Mouse (Mus musculus) hindbrain, embryonic 16.5 days (tissue): ENCODE data around the gene Them7. TPM values are rescaled to one million over a fixed set of nuclear protein-coding genes. Genes with fewer than 3 reads are reported as not detected.

Experiments
- ATAC-seq: fragments of 200-750 bp; cut with Nextera tagmentation; 2 replicates; pipeline ENCODE4 v1.8.0; 2017; ENCODE audit warnings: moderate TSS enrichment, moderate library complexity
- H3K27ac ChIP-seq: fragments of 300-500 bp; sonication (generic); 2 replicates; pipeline ENCODE4 v1.5.1; 2014; ENCODE audit warnings: low read depth, mild to moderate bottlenecking, control low read depth, low read length, moderate library complexity
- H3K27me3 ChIP-seq: fragments of 300-500 bp; sonication (generic); replicated peaks from 2 replicates; pipeline ENCODE4 v1.6.1; 2014; ENCODE audit warnings: low read length; ENCODE audit not compliant: control insufficient read depth, insufficient read depth
- H3K36me3 ChIP-seq: fragments of 300-500 bp; sonication (generic); 2 replicates; pipeline ENCODE4 v1.6.1; 2014; ENCODE audit warnings: mild to moderate bottlenecking, low read length, moderate library complexity, mixed read lengths; ENCODE audit not compliant: control insufficient read depth, insufficient read depth
- H3K4me1 ChIP-seq: fragments of 300-500 bp; sonication (generic); 2 replicates; pipeline ENCODE4 v1.6.1; 2014; ENCODE audit warnings: low read depth, low read length; ENCODE audit not compliant: control insufficient read depth, insufficient read depth
- H3K4me2 ChIP-seq: fragments of 300-500 bp; sonication (generic); 2 replicates; pipeline ENCODE4 v1.6.1; 2014; ENCODE audit warnings: mild to moderate bottlenecking, low read length, control low read depth, moderate library complexity
- H3K4me3 ChIP-seq: fragments of 300-500 bp; sonication (generic); 2 replicates; pipeline ENCODE4 v1.5.1; 2014; ENCODE audit warnings: mild to moderate bottlenecking, low read length, control low read depth, moderate library complexity
- H3K9ac ChIP-seq: fragments of 300-500 bp; sonication (generic); 2 replicates; pipeline ENCODE4 v1.6.1; 2014; ENCODE audit warnings: low read depth, mild to moderate bottlenecking, control low read depth, low read length, moderate library complexity
- H3K9me3 ChIP-seq: fragments of 300-500 bp; sonication (generic); 2 replicates; pipeline ENCODE4 v1.6.1; 2014; ENCODE audit warnings: mild to moderate bottlenecking, low read length, moderate library complexity; ENCODE audit not compliant: control insufficient read depth
- WGBS: fragments of 180-500 bp; shearing (Covaris S2); extraction: QIAGEN DNeasy Blood & Tissue Kit; methylation state at CpG from one replicate; pipeline ENCODE4 v1.1.7; 2014; 5-methylcytosine and 5-hydroxymethylcytosine counted together
- polyA plus RNA-seq: library from polyadenylated mRNA; unstranded; fragments of >200 nt; fragmentation: Nextera tagmentation; extraction: Ambion mirVana; gene quantifications from 2 replicates; pipeline ENCODE4 v1.2.1, GENCODE M21; 2015

Them7 gene
- polyA plus RNA-seq, 1 experiment from 2014 or later: 0.15 TPM

DNA sequence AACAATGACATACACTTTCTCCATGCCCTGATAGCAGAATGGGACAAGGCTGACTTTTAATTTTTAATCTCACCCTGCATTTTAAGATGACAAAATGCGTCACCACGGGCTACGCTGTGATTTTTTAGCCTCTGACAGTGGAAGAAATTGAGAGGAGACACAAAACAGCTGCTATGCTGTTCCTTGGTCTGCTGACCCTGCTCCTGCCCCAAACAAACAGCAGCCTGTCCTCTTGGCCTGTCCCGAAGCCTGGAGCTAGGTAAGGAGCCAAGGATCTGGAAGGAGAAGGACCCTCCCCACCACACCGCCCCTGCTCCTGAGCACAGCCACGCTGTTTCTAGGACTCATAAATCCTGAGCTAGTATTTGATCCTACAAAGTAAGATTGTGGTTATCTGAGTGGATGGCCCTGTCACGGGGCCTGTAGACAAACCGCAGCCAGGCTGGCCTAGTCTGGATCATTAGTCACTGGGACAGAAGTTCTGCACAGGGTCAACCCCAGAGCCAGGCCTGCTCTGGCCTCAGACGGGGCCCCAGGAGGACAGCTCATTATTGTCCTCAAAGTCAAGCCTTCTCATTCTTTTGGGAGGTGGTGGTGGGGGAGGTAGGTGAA, 17.5 kb upstream of the Them7 start:
- no peak for ATAC-seq
- 82% methylated on average over 9 of the region's 9 CpGs for WGBS

DNA sequence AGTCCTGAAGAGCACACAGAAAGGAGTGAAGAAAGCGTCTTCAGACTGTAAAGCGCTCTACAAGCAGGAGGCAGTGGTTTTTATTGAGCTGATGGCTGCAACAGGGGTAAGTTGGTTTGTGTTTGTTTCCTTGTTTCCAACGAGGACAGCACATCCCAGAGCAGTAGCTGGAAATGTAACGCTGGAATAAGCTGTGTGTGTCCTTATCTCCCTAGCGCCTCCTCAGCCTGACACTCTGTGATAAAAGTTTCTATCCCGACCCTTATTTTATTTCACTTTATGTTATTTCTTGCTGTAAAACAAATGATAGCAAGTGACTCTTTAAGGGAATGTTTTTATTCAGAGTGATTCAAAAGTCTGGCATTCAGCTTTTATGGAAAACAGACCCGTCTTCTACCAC, 11.3 kb upstream of the Them7 start:
- 85% methylated on average over 7 of the region's 7 CpGs for WGBS
- Histone ChIP-seq H3K9ac (no peak overlapping the region), H3K4me3 (no peak overlapping the region), H3K9me3 (no peaks in the 10 kb centered on the region), H3K4me1 (no peaks in the 10 kb centered on the region), H3K27me3 (no peaks in the 10 kb centered on the region), H3K4me2 (no peak overlapping the region), H3K27ac (no peak overlapping the region), H3K36me3 (no peaks in the 10 kb centered on the region)
- no peak for ATAC-seq

More for the DNA sequence above, 17.5 kb upstream of the Them7 start:
- no peaks in the 10 kb centered on the region for H3K36me3 ChIP-seq
- H3K27me3 ChIP-seq: no peaks in the 10 kb centered on the region
- no peak overlapping the region for H3K4me3 ChIP-seq
- no peaks in the 10 kb centered on the region for H3K4me1 ChIP-seq
- H3K9ac ChIP-seq: no peak overlapping the region
- H3K4me2 ChIP-seq: no peak overlapping the region
- H3K9me3 ChIP-seq: no peaks in the 10 kb centered on the region
- H3K27ac ChIP-seq: no peak overlapping the region

DNA sequence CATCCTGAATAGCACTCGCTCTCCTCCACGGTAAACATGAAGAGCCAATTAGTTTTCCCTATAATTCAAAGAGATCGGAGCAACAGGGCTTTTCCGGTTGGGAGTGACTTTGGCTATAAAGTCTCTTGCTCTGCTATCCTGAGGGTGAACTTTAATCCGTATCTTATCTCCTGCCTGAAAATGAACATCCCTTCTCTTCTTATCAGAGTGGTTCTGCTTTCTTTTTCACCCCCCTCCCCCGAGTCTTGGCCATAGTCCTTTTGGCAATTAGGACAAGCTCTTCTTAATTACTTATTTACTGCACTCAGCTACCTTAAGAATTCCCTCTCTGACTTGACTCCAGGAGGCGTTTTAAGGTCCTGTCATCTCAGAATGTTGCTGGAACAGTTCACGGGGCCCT, 8.2 kb upstream of the Them7 start:
- no peak for ATAC-seq
- no peaks in the 10 kb centered on the region for H3K36me3 ChIP-seq
- 73% methylated on average over 8 of the region's 8 CpGs for WGBS
- H3K9ac ChIP-seq: no peak overlapping the region
- no peaks in the 10 kb centered on the region for H3K27me3 ChIP-seq
- H3K27ac ChIP-seq: no peak overlapping the region
- no peak overlapping the region for H3K4me2 ChIP-seq
- H3K4me1 ChIP-seq: no peaks in the 10 kb centered on the region
- H3K4me3 ChIP-seq: no peak overlapping the region
- no peaks in the 10 kb centered on the region for H3K9me3 ChIP-seq

DNA sequence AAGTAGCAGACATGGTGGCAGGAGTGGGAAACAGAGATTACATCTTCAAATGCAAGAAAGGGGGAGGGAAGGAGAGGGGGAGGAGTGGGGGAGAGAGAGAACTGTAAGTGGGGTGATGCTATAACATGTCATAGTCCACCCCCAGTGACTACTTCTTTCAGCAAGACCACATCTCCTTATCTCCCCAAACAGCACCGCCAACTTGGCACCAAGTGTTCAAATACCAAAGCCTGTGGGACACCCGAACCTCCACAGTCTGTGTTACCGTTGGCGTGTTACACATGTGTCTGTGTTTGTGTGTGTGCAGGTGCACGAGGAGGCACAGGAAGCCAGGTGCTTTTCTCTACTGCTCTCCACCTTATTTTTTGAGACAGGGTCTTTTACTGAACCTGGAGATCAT, 4.9 kb upstream of the Them7 start:
- Histone ChIP-seq H3K4me1 (peaks cover 2% of the 10 kb centered on the region; the same call in 1 of the 2 replicates), H3K4me3 (no peak overlapping the region), H3K9me3 (no peaks in the 10 kb centered on the region), H3K4me2 (no peak overlapping the region), H3K27ac (no peak overlapping the region), H3K36me3 (no peaks in the 10 kb centered on the region), H3K27me3 (peaks cover 2% of the 10 kb centered on the region; the same call in 1 of the 2 replicates), H3K9ac (no peak overlapping the region)
- no peak for ATAC-seq
- WGBS: 88% methylated on average over 5 of the region's 5 CpGs

DNA sequence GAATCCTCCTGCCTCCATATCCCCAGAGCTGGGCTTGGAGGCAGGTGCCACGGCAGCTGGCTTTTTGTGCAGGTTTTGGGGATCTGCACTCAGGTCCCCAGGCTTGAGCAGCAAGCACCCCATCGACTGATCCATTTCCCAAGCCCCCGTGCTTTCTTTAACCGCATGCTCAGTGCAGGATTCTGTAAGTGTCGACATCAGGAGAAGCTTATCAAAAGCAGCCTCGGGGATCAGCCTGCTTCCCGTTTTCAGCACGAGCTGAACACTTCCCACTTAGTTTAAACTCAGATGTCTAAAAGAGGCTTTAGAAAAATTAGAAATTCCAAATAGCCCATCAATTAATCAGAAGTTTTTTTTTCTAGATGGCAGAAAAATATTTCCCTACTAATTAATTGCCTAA, 4.5 kb upstream of the Them7 start:
- peaks cover 6% of the 10 kb centered on the region; the same call in 1 of the 2 replicates for H3K4me1 ChIP-seq
- no peak overlapping the region for H3K27ac ChIP-seq
- no peak for ATAC-seq
- 72% methylated on average over 8 of the region's 8 CpGs for WGBS
- no peak overlapping the region for H3K9ac ChIP-seq
- H3K27me3 ChIP-seq: peaks cover 2% of the 10 kb centered on the region; the same call in 1 of the 2 replicates
- H3K36me3 ChIP-seq: no peaks in the 10 kb centered on the region
- H3K4me3 ChIP-seq: no peak overlapping the region
- no peaks in the 10 kb centered on the region for H3K9me3 ChIP-seq
- H3K4me2 ChIP-seq: no peak overlapping the region

DNA sequence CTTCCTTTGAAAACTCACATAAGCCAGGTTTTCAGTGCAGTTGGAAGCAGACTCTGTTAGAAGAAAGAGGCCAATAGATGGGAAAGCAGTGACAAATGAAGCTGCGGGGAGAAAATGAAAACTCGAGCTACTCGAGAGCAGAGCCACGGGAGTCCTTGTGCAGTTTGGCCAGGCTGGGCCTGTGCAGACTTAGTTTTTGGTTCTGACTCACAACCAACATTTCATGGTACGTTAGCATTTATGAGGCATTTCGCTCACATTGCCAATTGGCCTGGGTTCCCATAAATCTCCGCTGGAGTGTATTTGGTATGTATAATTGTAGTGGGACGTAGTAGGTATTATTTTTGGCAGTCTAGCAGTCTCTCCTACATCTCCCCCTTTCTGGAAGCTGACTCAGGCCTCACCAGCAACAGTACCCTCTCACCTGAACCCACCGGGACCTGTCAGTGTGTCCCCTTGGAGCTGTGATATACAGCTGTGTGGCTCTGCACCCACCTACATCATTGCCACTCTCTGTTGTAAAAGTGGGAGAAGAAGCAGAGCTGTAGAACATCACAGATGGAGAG, 3.3 kb upstream of the Them7 start:
- no peaks in the 10 kb centered on the region for H3K36me3 ChIP-seq

DNA sequence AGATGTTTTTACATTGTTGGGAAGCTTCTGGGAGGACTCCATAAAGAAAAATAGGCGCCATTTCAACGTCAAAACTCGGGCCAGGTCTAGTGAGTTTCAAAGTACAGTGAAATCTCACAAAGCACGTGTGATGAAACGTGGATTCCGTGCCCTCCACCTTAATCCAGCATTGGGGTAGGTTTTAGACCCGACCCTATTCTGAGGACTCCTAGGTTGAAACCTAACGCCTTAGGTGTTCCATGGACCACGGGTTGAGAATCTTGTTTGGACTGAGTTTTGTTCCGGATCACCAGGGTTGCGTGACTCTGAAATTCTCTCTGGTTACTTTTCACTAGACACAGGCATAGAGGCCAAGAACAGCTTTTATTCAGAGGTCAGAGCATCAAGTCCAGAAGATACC, 514 bp upstream of the Them7 start:
- no peak overlapping the region for H3K4me3 ChIP-seq
- WGBS: 91% methylated on average over 11 of the region's 11 CpGs

More for the DNA sequence above, 3.3 kb upstream of the Them7 start:
- H3K9me3 ChIP-seq: no peaks in the 10 kb centered on the region
- WGBS: 56% methylated on average over 9 of the region's 9 CpGs
- no peak overlapping the region for H3K27ac ChIP-seq
- H3K4me3 ChIP-seq: no peak overlapping the region
- ATAC-seq: peak; percentile 50
- H3K9ac ChIP-seq: no peak overlapping the region
- peaks cover 2% of the 10 kb centered on the region; the same call in 1 of the 2 replicates for H3K27me3 ChIP-seq
- no peak overlapping the region for H3K4me2 ChIP-seq
- peaks cover 6% of the 10 kb centered on the region; the same call in 1 of the 2 replicates for H3K4me1 ChIP-seq

DNA sequence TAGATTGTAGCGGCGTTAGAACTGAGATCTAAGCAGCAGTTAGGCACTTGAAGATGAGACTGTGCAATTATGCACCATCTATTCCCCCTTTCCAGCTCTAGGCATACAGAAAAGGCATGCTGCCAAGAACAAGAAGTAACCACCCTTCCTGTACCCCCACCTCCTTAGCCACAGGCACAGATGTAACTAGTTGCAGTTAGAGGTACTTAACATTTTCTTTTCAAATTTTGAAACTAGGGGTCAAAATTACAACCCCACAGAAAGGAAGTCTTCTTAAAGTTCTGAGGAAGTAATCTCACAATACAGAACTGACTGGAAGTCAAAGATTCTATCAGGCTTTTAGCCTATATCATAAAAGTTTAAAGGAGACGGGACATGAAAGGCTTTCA, 861 bp downstream of the Them7 start:
- H3K27ac ChIP-seq: no peak overlapping the region
- H3K4me3 ChIP-seq: no peak overlapping the region
- H3K27me3 ChIP-seq: peaks cover 2% of the 10 kb centered on the region; the same call in 1 of the 2 replicates
- H3K36me3 ChIP-seq: no peaks in the 10 kb centered on the region
- H3K9me3 ChIP-seq: no peaks in the 10 kb centered on the region
- no peak overlapping the region for H3K9ac ChIP-seq
- H3K4me2 ChIP-seq: no peak overlapping the region
- H3K4me1 ChIP-seq: peaks cover 6% of the 10 kb centered on the region; the same call in 1 of the 2 replicates
- ATAC-seq: no peak
- 67% methylated on average over 3 of the region's 3 CpGs for WGBS

More for the DNA sequence above, 514 bp upstream of the Them7 start:
- H3K27me3 ChIP-seq: peaks cover 2% of the 10 kb centered on the region; the same call in 1 of the 2 replicates
- no peak overlapping the region for H3K27ac ChIP-seq
- H3K4me2 ChIP-seq: no peak overlapping the region
- no peak overlapping the region for H3K9ac ChIP-seq
- H3K36me3 ChIP-seq: no peaks in the 10 kb centered on the region
- ATAC-seq: no peak
- H3K9me3 ChIP-seq: no peaks in the 10 kb centered on the region
- H3K4me1 ChIP-seq: peaks cover 6% of the 10 kb centered on the region; the same call in 1 of the 2 replicates

DNA sequence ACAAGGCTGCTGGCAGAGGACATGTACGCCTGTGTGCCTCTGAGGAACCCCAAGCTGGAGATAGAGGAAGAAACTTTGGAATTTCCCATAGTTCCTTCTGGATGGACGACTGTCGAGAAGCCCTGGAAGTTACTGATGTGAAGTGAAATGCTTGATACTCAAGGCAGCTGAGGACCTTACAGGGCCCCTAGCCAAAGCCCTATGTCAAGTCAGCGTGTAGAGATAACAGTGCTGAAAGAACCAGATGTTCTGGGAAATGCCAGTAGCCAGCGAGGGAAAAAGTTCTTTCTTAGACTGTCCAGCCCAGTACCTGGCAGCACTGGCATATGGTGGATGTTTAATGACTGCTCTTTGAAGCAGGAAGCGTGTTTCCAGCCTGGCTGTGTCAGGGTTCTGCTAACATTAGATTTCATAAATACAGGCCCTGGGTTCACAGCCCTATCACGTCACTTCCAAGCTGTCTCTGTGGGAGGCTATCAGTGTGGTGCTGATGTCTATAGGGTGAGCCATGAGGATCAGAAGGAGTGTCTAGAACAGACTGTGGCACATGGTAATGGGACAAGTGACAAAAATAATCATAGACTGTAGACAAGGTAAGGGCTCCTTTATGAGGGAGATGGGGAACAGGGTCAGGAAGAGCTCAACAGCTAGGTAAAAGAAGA, 2.3 kb downstream of the Them7 start:
- no peak overlapping the region for H3K4me3 ChIP-seq
- 71% methylated on average over 7 of the region's 7 CpGs for WGBS
- H3K27me3 ChIP-seq: peaks cover 4% of the 10 kb centered on the region; the same call in 1 of the 2 replicates
- no peaks in the 10 kb centered on the region for H3K36me3 ChIP-seq
- ATAC-seq: no peak
- H3K9me3 ChIP-seq: no peaks in the 10 kb centered on the region
- peaks cover 6% of the 10 kb centered on the region; the same call in 1 of the 2 replicates for H3K4me1 ChIP-seq
- H3K9ac ChIP-seq: no peak overlapping the region
- H3K27ac ChIP-seq: no peak overlapping the region
- H3K4me2 ChIP-seq: no peak overlapping the region
